Mouse (Mus musculus): ENCODE data around the gene Tmem230.

GRCm38 (mm10) chr2:132195602-132196001, 52.0 kb downstream of the Tmem230 start:
- TF ChIP-seq GATA1 (IDR thresholded peaks at IDR 0.05; ENCODE audit: low read length) (no peak), TAL1 (IDR thresholded peaks at IDR 0.05; ENCODE audit: low read length) (no peak)
